Comparison of ENCODE assay signal across 9 mouse cellular contexts in the genomic region with DNA sequence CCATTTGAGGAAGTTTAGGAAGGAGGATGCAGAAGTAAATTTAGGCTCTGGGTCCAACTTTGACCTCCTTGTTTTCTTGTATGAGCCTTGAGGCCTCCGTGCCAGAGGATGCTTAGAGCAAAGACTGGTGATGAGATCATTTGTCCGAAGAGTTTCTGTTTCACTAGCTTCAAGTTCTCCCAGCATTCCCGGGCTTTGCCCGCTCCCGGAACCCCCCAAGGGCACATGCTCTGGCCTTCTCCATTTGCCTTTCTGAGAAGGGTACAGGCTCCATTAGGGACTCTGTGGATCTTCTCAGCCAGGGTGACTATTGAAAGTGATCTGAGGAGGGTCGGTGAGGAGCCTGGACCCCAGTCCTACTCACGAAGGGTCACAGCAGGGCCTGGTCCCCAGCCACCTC. TPM values are rescaled to one million over a fixed set of nuclear protein-coding genes. Genes with fewer than 3 reads are reported as not detected.
DNase-seq lines count a peak whose midpoint lies in the region; ATAC-seq and TF ChIP-seq lines count a peak whose summit lies in the region.
"Had no signal": no experiment of that assay in that cellular context is flagged by ENCODE, and none has a peak within 500 bp of the region (broad histone marks: within the 10 kb centered on the region; RNA-seq: fewer than 3 reads in every experiment).

No protein-coding gene starts in this region.

- H3K9ac ChIP-seq in heart, adult 2 months (ENCODE audit: low read depth, low read length): peak overlapping the region; percentile 97
- H3K9ac ChIP-seq in heart, embryonic 15.5 days: peak overlapping the region; percentile 51
- H3K9ac ChIP-seq in liver, embryonic 12.5 days: no peak overlapping the region

- intact Hi-C loops in heart, adult 2 months (cut with DNase I): no loop called here
- intact Hi-C loops in heart, postnatal 25 days (cut with DNase I): loop anchor here (2.0 kb wide), 1 partner anchor 15 kb away; no protein-coding TSS in a partner anchor

- no peak; the same call in none of the 2 replicates for TF ChIP-seq POLR2A in heart, adult 2 months (IDR thresholded peaks at IDR 0.05; ENCODE audit: insufficient read depth, low read depth, low read length)

- no peaks in the 10 kb centered on the region for H3K9me3 ChIP-seq in E14TG2a.4 (ENCODE audit: low read length)
- no peaks in the 10 kb centered on the region for H3K9me3 ChIP-seq in heart, embryonic 15.5 days (replicated peaks)
- no peaks in the 10 kb centered on the region for H3K9me3 ChIP-seq in liver, embryonic 12.5 days (replicated peaks)

- peak overlapping the region; percentile 95 for H3K27ac ChIP-seq in heart, adult 2 months
- H3K27ac ChIP-seq in heart, embryonic 15.5 days: peak overlapping the region; percentile 84
- no peak overlapping the region for H3K27ac ChIP-seq in liver, embryonic 12.5 days

- WGBS in heart, adult 2 months: 36% methylated on average over 7 of the region's 7 CpGs
- 71% methylated on average over 7 of the region's 7 CpGs for WGBS in heart, embryonic 15.5 days
- 63% methylated on average over 7 of the region's 7 CpGs for WGBS in liver, embryonic 12.5 days (ENCODE audit: insufficient replicate concordance)

- peak overlapping the region; percentile 52 for H3K4me2 ChIP-seq in heart, embryonic 15.5 days
- H3K4me2 ChIP-seq in liver, embryonic 12.5 days: peak overlapping the region; percentile 61

- H3K4me1 ChIP-seq in heart, adult 2 months (ENCODE audit: control insufficient read depth, insufficient read depth, low read length): peaks cover 23% of the 10 kb centered on the region
- peaks cover 58% of the 10 kb centered on the region for H3K4me1 ChIP-seq in E14TG2a.4 (replicated peaks; ENCODE audit: low read depth, low read length)
- H3K4me1 ChIP-seq in heart, embryonic 15.5 days (replicated peaks): peaks cover 46% of the 10 kb centered on the region
- H3K4me1 ChIP-seq in liver, embryonic 12.5 days: peaks cover 49% of the 10 kb centered on the region

- no peak for TF ChIP-seq CTCF in heart, adult 2 months (IDR thresholded peaks at IDR 0.05)
- no peak for TF ChIP-seq CTCF in E14TG2a.4 (conservative IDR thresholded peaks at IDR 0.05; ENCODE audit: low read length)

- TF ChIP-seq EP300 in heart, adult 2 months (IDR thresholded peaks at IDR 0.05; ENCODE audit: insufficient read depth, low read depth, low read length): no peak

- H3K36me3 ChIP-seq in heart, adult 2 months (ENCODE audit: control insufficient read depth, insufficient read depth, low read length): no peaks in the 10 kb centered on the region
- H3K36me3 ChIP-seq in E14TG2a.4 (ENCODE audit: insufficient read depth, low read length): peaks cover 34% of the 10 kb centered on the region
- no peaks in the 10 kb centered on the region for H3K36me3 ChIP-seq in heart, embryonic 15.5 days
- peaks cover 3% of the 10 kb centered on the region; the same call in 1 of the 2 replicates for H3K36me3 ChIP-seq in liver, embryonic 12.5 days

- no peaks in the 10 kb centered on the region for H3K27me3 ChIP-seq in heart, adult 2 months (ENCODE audit: control insufficient read depth, insufficient read depth, low read length)
- H3K27me3 ChIP-seq in E14TG2a.4 (ENCODE audit: insufficient read depth, low read length): no peaks in the 10 kb centered on the region
- no peaks in the 10 kb centered on the region for H3K27me3 ChIP-seq in heart, embryonic 15.5 days
- no peaks in the 10 kb centered on the region for H3K27me3 ChIP-seq in liver, embryonic 12.5 days (replicated peaks)

- H3K79me2 ChIP-seq in heart, adult 2 months (replicated peaks; ENCODE audit: control insufficient read depth, insufficient read depth, low read length): peaks cover 3% of the 10 kb centered on the region; the same call in 1 of the 2 replicates

- ATAC-seq in heart, embryonic 15.5 days (replicated peaks; ENCODE audit: insufficient number of reproducible peaks, insufficient read depth, low FRiP score, low read depth): no peak
- ATAC-seq in liver, embryonic 12.5 days: no peak

- H3K4me3 ChIP-seq in heart, adult 2 months: peak overlapping the region; percentile 73
- H3K4me3 ChIP-seq in E14TG2a.4 (replicated peaks; ENCODE audit: low read length): peak overlapping the region; percentile 85
- H3K4me3 ChIP-seq in heart, embryonic 15.5 days: peak overlapping the region; percentile 47
- H3K4me3 ChIP-seq in liver, embryonic 12.5 days: peak overlapping the region; percentile 51

- peak in 1 of 2 experiments; percentile 62 for DNase-seq in heart, adult 2 months
- DNase-seq in heart, postnatal 25 days (ENCODE audit: low spot score): no peak
- DNase-seq in MN1 (ENCODE audit: low spot score): no peak
- DNase-seq in adrenal gland, adult 2 months: no peak
- no peak for DNase-seq in spleen, adult 18-20 months
- DNase-seq: right cerebral cortex, adult 18-20 months had no signal

RNA-seq across cellular contexts. Expression of gene Eng, which starts 1.0 kb away (rescaled TPM):
- 100 to 1,000 TPM; 113 to 122 TPM for total RNA-seq in heart, adult 2 months (2021)
- 230 and 239 TPM in 2 replicates for polyA plus RNA-seq in heart, adult 2 months (2012; rRNA removed)
- total RNA-seq in heart, postnatal 25 days (2021): 100 to 1,000 TPM; 126 to 140 TPM
- polyA plus RNA-seq in heart, embryonic 15.5 days (2015; fragmentation: Nextera tagmentation; extraction: Ambion mirVana): 144 and 163 TPM in 2 replicates
- 32.4 and 35.4 TPM in 2 replicates for polyA plus RNA-seq in liver, embryonic 12.5 days (2016; fragmentation: Nextera tagmentation; extraction: Ambion mirVana)
- 100 to 1,000 TPM; 100 to 128 TPM for total RNA-seq in adrenal gland, adult 2 months (2021)
- 266 and 281 TPM in 2 replicates for polyA plus RNA-seq in adrenal gland, adult 2 months (2012; rRNA removed)

RNA-seq across cellular contexts. Expression of gene Ak1, which starts 25.8 kb away (rescaled TPM):
- total RNA-seq in heart, adult 2 months (2021): 100 to 1,000 TPM; 606 to 670 TPM
- polyA plus RNA-seq in heart, adult 2 months (2012; rRNA removed): 584 and 623 TPM in 2 replicates
- 100 to 1,000 TPM; 733 to 743 TPM for total RNA-seq in heart, postnatal 25 days (2021)
- polyA plus RNA-seq in heart, embryonic 15.5 days (2015; fragmentation: Nextera tagmentation; extraction: Ambion mirVana): 360 and 390 TPM in 2 replicates
- 2.6 TPM in 2 replicates for polyA plus RNA-seq in liver, embryonic 12.5 days (2016; fragmentation: Nextera tagmentation; extraction: Ambion mirVana)
- 10 to 100 TPM; 40.6 to 59.0 TPM for total RNA-seq in adrenal gland, adult 2 months (2021)
- 66.6 and 67.7 TPM in 2 replicates for polyA plus RNA-seq in adrenal gland, adult 2 months (2012; rRNA removed)

RNA-seq across cellular contexts. Expression of gene St6galnac6, which starts 47.9 kb away (rescaled TPM):
- 100 to 1,000 TPM; 107 to 125 TPM for total RNA-seq in heart, adult 2 months (2021)
- polyA plus RNA-seq in heart, adult 2 months (2012; rRNA removed): 129 and 174 TPM in 2 replicates
- 100 to 1,000 TPM; 104 to 110 TPM for total RNA-seq in heart, postnatal 25 days (2021)
- 28.5 and 29.0 TPM in 2 replicates for polyA plus RNA-seq in heart, embryonic 15.5 days (2015; fragmentation: Nextera tagmentation; extraction: Ambion mirVana)
- polyA plus RNA-seq in liver, embryonic 12.5 days (2016; fragmentation: Nextera tagmentation; extraction: Ambion mirVana): 14.5 and 15.4 TPM in 2 replicates
- total RNA-seq in adrenal gland, adult 2 months (2021): 10 to 100 TPM; 55.2 to 55.6 TPM
- polyA plus RNA-seq in adrenal gland, adult 2 months (2012; rRNA removed): 115 and 122 TPM in 2 replicates

RNA-seq across cellular contexts. Expression of gene Fpgs, which starts 56.6 kb away (rescaled TPM):
- 1 to 10 TPM; 4.6 to 5.7 TPM for total RNA-seq in heart, adult 2 months (2021)
- 17.8 and 18.0 TPM in 2 replicates for polyA plus RNA-seq in heart, adult 2 months (2012; rRNA removed)
- 1 to 10 TPM; 4.2 to 6.0 TPM for total RNA-seq in heart, postnatal 25 days (2021)
- 13.8 and 19.7 TPM in 2 replicates for polyA plus RNA-seq in heart, embryonic 15.5 days (2015; fragmentation: Nextera tagmentation; extraction: Ambion mirVana)
- 32.8 and 35.8 TPM in 2 replicates for polyA plus RNA-seq in liver, embryonic 12.5 days (2016; fragmentation: Nextera tagmentation; extraction: Ambion mirVana)
- 10 to 100 TPM in 1 of 2 experiments, 1 to 10 TPM in 1; 7.5 to 13.9 TPM for total RNA-seq in adrenal gland, adult 2 months (2021)
- polyA plus RNA-seq in adrenal gland, adult 2 months (2012; rRNA removed): 45.7 and 48.2 TPM in 2 replicates

Comparison
In these comparisons a context has a peak if more than half of its experiments do, and no peak if none do; other contexts are left out.
1. RNA of gene Ak1, which starts 25.8 kb away (polyA plus RNA-seq): 584 to 623 TPM in heart, adult 2 months, 360 to 390 TPM in heart, embryonic 15.5 days and 66.6 to 67.7 TPM in adrenal gland, adult 2 months; 2.6 TPM in liver, embryonic 12.5 days; every median in the first group is over 10 times any median in the second.
2. Peak in every context shown above with its lines, with median percentiles within 50 percentile points of each other: H3K4me3 ChIP-seq.